15 mouse cellular contexts compared by ENCODE assay signal in the genomic region with DNA sequence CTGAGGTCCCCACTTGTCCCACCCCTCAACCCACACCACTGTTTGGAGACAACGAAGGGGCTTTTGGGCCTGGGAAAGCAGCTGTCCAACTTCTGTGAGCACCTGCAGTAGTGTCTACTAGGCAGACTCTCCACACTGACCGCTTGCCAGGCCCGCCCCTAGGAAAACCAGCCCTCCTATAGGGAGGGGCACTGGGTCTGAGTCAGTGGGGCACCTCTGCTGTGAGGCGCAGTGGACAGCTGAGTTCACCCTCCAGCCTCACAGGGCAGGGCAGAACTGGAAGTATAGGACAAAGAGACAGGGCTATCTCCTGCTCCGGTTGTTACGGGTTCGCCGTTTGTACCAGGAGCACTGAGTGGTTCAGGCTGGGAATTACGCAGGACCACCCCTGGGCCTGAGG. TPM values are rescaled to one million over a fixed set of nuclear protein-coding genes. Genes with fewer than 3 reads are reported as not detected.
DNase-seq lines count a peak whose midpoint lies in the region; ATAC-seq and TF ChIP-seq lines count a peak whose summit lies in the region.
"Had no signal": no experiment of that assay in that cellular context is flagged by ENCODE, and none has a peak within 500 bp of the region (broad histone marks: within the 10 kb centered on the region; RNA-seq: fewer than 3 reads in every experiment).

TSS of gene Msln (minus strand) at position 138 of the 400 bp plus-strand sequence.

- no peak within 1 kb of the TSS for H3K9ac ChIP-seq in stomach, postnatal 0 days (ENCODE audit: low read length)
- H3K9ac ChIP-seq: forebrain, embryonic 13.5 days had no signal

- no peak for DNase-seq in adrenal gland, postnatal 14 days
- no peak for DNase-seq in adrenal gland, adult 18-20 months (ENCODE audit: low spot score in 2 of 2)
- DNase-seq in thymus, adult 2 months: no peak
- no peak for DNase-seq in thymus, postnatal 36 days
- no peak for DNase-seq in heart, postnatal 4 days
- peak; percentile 61 for DNase-seq in stomach, postnatal 0 days (ENCODE audit: low spot score)
- no peak for DNase-seq in right cerebral cortex, adult 2 months (ENCODE audit: low spot score in 2 of 2)
- DNase-seq in cerebellum, postnatal 25 days: no peak
- DNase-seq: cerebellum, adult 11 months; kidney, adult 2 months; layer of hippocampus, adult 9-11 months; left cerebral cortex, postnatal 4 days; thymus, postnatal 14 days had no signal

- peak; percentile 75 for ATAC-seq in stomach, postnatal 0 days (ENCODE audit: low FRiP score, low TSS enrichment)
- ATAC-seq: forebrain, embryonic 13.5 days had no signal

- WGBS in thymus, adult 2 months: 94% methylated on average over 9 of the region's 9 CpGs
- 65% methylated on average over 9 of the region's 9 CpGs for WGBS in stomach, postnatal 0 days

- H3K4me1 ChIP-seq in thymus, adult 2 months (replicated peaks; ENCODE audit: control insufficient read depth, insufficient read depth, low read length): no peaks in the 10 kb centered on the region
- no peaks in the 10 kb centered on the region for H3K4me1 ChIP-seq in stomach, postnatal 0 days (replicated peaks; ENCODE audit: control insufficient read depth, insufficient read depth)

- no peaks in the 10 kb centered on the region for H3K36me3 ChIP-seq in thymus, adult 2 months (ENCODE audit: control insufficient read depth, insufficient read depth, low read length)
- H3K36me3 ChIP-seq in stomach, postnatal 0 days (ENCODE audit: control insufficient read depth, insufficient read depth, low read length): no peaks in the 10 kb centered on the region

- H3K4me2 ChIP-seq in stomach, postnatal 0 days (replicated peaks; ENCODE audit: low read depth): no peak within 1 kb of the TSS
- H3K4me2 ChIP-seq: forebrain, embryonic 13.5 days had no signal

- no peak for TF ChIP-seq CTCF in thymus, adult 2 months (IDR thresholded peaks at IDR 0.05; ENCODE audit: borderline replicate concordance, control insufficient read depth, extremely low read depth, insufficient read depth, low read length, poor library complexity)
- TF ChIP-seq CTCF in stomach, postnatal 0 days (IDR thresholded peaks at IDR 0.05; ENCODE audit: low read depth): no peak

- H3K9me3 ChIP-seq in stomach, postnatal 0 days (ENCODE audit: control insufficient read depth, low read length): no peaks in the 10 kb centered on the region
- H3K9me3 ChIP-seq: forebrain, embryonic 13.5 days had no signal

- no peak for TF ChIP-seq EP300 in stomach, postnatal 0 days (optimal IDR thresholded peaks at IDR 0.05)

- no peak within 1 kb of the TSS for H3K4me3 ChIP-seq in thymus, adult 2 months (ENCODE audit: control insufficient read depth, insufficient read depth, low read length)
- no peak within 1 kb of the TSS for H3K4me3 ChIP-seq in stomach, postnatal 0 days (ENCODE audit: low read depth, low read length)
- H3K4me3 ChIP-seq: forebrain, embryonic 13.5 days had no signal

- no peak for TF ChIP-seq POLR2A in thymus, adult 2 months (IDR thresholded peaks at IDR 0.05; ENCODE audit: control insufficient read depth, extremely low read depth, insufficient read depth, low read length, poor library complexity)

- no peak within 1 kb of the TSS for H3K27ac ChIP-seq in thymus, adult 2 months (ENCODE audit: control insufficient read depth, insufficient read depth, low read length)
- H3K27ac ChIP-seq in stomach, postnatal 0 days (replicated peaks): no peak within 1 kb of the TSS
- H3K27ac ChIP-seq: forebrain, embryonic 13.5 days; macrophage had no signal

- no peaks in the 10 kb centered on the region for H3K27me3 ChIP-seq in thymus, adult 2 months (ENCODE audit: control insufficient read depth, insufficient read depth, low read length)
- no peaks in the 10 kb centered on the region for H3K27me3 ChIP-seq in stomach, postnatal 0 days (ENCODE audit: control insufficient read depth, insufficient read depth, low read length)

RNA-seq across cellular contexts. Expression of gene Msln, which starts in this region (rescaled TPM):
- total RNA-seq in adrenal gland, postnatal 14 days (2021): 13.0 and 14.3 TPM in 2 replicates
- 10 to 100 TPM in 1 of 2 experiments, 1 to 10 TPM in 1; 6.5 to 11.5 TPM for total RNA-seq in adrenal gland, adult 18-20 months (2021)
- 16.4 and 23.6 TPM in 2 replicates for polyA plus RNA-seq in thymus, adult 2 months (2012; rRNA removed)
- 10 to 100 TPM; 38.4 to 43.3 TPM for total RNA-seq in heart, postnatal 4 days (2021)
- polyA plus RNA-seq in stomach, postnatal 0 days (2015; fragmentation: Nextera tagmentation; extraction: Ambion mirVana): 54.8 and 70.6 TPM in 2 replicates
- polyA plus RNA-seq: macrophage had no signal
